Mouse (Mus musculus) kidney, postnatal 10 days (tissue): ENCODE results near the gene Prmt6.

Experiments used
- DNase-seq: peaks from one replicate; pipeline ENCODE4 v3.0.0; 2021; ENCODE audit warnings: mixed read lengths

The Prmt6 gene

DNA sequence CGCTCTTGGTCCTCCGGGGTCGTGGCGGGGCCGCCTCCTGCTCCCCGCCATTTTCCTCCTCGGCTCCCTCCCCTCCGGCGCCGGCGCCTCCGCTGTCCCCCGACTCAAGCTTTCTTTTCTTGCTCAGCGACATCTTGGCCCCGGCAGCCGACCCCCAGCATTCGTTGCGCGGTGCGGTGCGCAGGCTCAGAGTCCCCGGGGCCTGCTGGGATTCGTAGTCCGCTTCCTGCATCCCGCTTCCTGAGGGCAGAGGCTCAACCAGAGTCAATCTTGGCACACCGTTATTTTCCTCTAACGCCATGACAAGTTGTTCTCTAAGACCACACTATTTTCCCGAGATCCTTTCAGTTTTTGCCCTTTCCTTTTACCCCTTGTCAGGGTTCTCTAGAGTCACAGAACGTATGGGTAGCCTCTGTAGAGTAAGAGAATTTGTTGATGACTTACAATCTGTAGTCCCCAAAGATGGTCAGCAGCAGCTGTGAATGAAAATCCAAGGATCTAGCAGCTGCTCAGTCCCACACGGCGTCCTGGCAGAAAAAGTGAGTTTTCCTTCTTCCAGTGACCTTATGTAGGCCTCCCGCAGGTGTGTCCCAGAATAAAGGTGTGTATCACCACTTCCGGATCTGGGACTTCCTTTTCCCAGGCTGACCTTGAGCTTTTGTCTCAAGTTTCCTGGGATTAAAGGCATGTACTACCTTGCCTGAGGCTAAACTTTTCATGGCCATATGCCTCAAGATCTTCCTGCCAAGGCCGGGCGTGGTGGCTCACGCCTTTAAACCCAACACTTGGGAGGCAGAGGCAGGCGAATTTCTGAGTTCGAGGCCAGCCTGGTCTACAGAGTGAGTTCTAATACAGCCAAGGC is at the start of gene Prmt6:
Gene Prmt6 (minus strand): TSS at position 160 of the 862 bp plus-strand sequence.
- peak; percentile 95 for DNase-seq

DNA sequence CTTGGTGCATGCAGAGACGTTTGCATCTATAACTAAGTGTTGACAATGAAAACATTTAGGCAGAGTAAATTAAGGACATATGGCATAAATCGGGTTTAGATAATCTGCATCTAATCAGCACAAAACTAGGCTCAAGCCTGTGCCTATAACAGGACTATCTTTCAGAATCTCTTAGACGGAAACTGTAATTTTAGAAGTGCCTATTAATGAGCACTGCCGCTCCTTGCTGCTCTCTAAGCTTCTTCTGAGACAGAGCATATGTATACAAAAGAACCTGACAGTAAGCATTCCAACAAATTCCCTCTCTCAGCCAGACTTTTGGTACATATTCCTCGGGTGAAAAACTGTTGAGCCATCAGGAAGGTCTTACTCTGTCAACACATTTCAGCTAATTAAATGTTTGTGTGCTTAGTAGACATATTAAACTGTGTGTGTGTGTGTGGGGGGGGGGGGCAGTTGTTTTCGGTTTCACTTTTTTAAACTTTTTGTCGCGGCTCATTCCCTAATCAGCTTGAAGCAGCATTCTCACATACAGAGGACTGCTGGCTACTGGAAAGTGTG is 39.8 kb upstream of the Prmt6 start:
- no peak for DNase-seq

DNA sequence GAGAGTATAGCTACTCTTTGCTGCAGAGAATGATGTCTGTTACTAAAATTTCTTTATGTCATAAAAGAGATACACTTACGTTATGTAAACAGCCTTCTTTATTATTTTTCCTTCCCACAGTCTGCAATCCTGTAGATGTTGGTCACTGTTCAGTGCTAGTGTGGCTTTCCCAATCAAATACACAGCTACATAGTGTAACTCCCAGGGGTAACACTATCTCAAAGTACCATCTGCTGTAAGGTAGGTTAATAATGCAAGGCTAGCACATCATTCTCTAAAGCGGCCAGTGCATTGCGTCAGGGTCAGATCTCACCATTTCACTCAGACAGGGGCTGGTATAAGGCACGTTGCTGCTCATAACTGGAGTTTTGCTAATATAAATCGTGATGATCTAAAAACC is 31.9 kb upstream of the Prmt6 start:
- DNase-seq, result no peak

DNA sequence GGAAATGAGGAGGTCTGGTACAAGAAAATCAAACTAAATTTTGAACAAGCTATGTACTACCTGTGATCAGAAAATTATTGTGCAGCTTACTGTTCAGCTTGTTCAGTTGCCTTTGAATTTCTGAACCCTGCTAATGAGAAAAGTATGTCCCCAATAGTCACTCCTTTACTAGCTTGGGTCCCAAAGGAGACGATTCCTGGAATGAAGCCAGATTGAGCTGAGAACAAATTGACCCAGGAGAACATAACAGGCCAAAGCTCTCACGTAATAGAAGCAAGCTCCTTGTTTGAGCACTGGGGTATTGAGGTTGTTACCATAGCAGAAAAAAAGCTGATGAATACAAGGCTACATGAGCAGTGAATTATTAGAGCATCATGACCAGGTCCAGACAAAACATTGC is 17.0 kb upstream of the Prmt6 start:
- no peak for DNase-seq

DNA sequence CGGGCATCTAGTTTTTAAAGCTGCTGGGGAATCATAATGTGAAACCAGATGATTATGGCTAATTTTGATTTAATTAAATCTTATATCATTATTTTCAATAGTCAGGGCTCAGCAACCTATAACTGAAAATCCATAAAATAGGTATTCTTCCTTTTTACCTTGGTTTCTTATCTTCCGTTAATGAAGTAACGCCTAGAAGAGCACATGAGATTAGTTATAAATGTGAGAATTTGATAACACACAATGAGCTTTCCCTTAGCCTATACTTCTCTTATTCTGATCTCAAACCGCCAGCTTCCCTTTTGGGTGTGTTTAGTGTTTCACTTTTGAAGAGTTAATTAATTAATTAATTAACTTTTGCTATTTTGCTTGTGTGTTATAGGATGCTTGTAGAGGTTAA is 2.3 kb upstream of the Prmt6 start:
- DNase-seq, result no peak

DNA sequence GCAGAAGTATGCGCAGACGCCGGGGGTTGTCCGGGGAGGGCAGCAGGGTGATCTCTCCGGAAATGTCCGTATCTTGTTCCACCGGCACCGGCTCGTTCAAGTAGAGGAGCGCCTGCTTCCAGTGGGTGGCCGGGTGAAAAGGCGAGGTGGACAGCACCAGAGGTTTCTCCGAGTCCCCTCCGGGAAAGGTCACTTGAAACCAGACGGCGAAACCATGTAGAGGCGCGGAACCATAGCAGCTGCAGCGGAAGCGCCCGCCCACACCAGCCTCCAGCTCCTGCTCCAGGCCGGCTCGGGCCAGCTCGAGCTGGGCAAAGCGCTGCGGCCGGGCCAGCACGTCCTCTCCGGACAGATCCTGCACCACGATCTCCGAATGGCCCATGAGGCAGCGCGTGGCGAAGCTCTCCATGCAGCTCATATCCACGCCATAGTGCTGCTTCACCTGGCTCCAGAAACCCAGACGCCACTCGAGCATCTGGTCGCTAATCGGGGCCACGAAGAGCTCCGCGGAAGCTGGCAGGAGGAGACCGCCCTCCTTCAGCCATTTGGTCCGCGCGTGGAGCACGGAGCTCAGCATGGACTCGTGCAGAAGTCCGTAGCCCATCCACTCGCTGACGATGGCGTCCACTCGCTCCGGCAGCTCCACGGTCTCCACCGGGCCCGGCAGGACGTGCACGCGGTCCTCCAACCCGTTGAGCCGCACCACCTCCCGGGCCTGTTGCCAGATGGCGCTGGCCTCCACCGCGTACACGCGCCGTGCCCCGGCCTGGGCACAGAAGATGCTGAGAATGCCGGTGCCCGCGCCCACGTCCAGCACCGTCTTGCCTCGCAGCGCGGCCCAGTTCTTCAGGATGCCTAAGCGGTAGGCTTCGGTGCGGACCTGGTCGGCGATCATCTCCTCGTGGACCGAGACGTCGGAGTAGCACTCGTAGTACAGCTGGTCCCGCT is 633 bp downstream of the Prmt6 start:
- peak; percentile 87 for DNase-seq

DNA sequence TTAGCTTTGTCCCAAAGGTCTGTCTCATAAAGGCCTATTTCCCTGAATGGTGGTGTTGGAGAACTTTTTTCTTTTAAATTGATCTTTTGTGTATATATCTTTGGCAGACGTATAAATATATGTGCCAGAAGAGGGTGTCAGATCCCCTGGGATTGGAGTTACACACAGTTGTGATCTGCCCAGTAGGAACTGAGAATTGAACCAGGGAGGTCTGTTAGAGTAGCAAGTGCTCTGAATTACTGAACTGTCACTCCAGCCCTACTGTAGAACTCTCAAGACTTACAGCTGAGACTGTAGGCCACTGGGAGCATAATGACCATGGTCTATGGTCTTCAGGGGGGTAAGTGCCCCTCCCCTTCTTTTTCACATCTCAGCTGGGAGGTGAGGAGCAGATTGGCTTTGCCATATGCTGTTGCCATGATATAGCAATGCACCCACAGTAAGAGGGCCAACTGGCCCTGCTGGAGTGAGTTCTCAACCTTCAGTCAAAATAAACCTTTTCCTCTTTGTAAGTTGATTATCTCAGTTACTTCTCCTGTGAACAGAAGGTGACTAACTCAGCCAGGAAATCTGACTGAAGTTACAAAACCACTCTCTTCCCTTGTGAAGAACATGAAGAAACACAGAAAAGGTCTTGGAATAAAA is 13.9 kb downstream of the Prmt6 start:
- no peak for DNase-seq
